Mouse (Mus musculus) kidney, adult 2 months (tissue): ENCODE results near the gene Prkar1b.

Source experiments
- CTCF ChIP-seq: fragments of 200-500 bp; conservative IDR thresholded peaks from 2 replicates; pipeline ENCODE4 v1.5.1; 2011; ENCODE audit warnings: low read depth, mild to moderate bottlenecking, control low read depth, low read length, moderate library complexity, mixed read lengths; ENCODE audit not compliant: insufficient read depth, insufficient read length
- POLR2A ChIP-seq: fragments of 200-500 bp; IDR thresholded peaks from one replicate; pipeline ENCODE4 v1.6.1; 2011; ENCODE audit warnings: low read depth, low read length, control low read depth

DNA sequence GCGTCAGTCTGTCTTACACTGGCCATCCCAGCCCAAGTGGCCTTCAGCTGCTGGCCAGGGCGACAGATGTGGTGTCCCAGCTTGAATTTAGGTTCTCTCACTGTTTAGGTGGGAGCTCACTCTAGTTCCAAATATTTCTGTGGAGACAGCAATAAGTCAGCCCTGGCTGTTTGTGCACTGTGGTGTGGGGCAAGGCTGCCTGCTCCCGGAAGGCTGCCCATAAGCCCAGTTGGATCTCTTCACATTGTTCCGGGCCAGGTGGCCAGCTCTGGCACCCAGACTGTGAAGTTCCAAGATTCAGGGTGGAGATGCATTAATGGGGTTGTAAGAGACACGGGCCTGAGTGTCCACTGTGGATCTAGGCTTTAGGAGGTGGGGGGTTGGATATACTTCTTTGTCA is 76.9 kb downstream of the Prkar1b start:
- TF ChIP-seq CTCF (no peak), POLR2A (no peak)
